ENCODE assay signal across 8 mouse cellular contexts in genomic region chr11:98358161-98359083, GRCm38 (mm10). TPM values are rescaled to one million over a fixed set of nuclear protein-coding genes. Genes with fewer than 3 reads are reported as not detected.
DNase-seq lines count a peak whose midpoint lies in the region; ATAC-seq and TF ChIP-seq lines count a peak whose summit lies in the region.

Stard3 (plus strand) TSS chr11:98358368.

- H3K4me2 ChIP-seq in heart, embryonic 12.5 days, result peak within 1 kb of the TSS; percentile 85
- peak within 1 kb of the TSS; percentile 78 for H3K4me2 ChIP-seq in kidney, embryonic 16.5 days (replicated peaks; ENCODE audit: low read depth, low read length)
- H3K4me2 ChIP-seq in liver, embryonic 14.5 days (ENCODE audit: low read depth), result peak within 1 kb of the TSS; percentile 80
- peak within 1 kb of the TSS; percentile 80 for H3K4me2 ChIP-seq in stomach, embryonic 15.5 days

- peak; percentile 96 for DNase-seq in brain, embryonic 14.5 days (ENCODE audit: low read depth)
- peak; percentile 84 to 87 (median 85) for DNase-seq in liver, embryonic 14.5 days (ENCODE audit: low read depth in 3 of 3, low spot score in 3 of 3)
- DNase-seq in neural tube, embryonic 10.5 days (ENCODE audit: extremely low spot score, low spot score), result peak; percentile 91

- ATAC-seq in CD4-positive, CD25-positive, alpha-beta regulatory T cell, adult 4 months, result peak; percentile 81
- ATAC-seq in erythroblast, adult 5-6 weeks (replicated peaks; ENCODE audit: low FRiP score, poor library complexity, severe bottlenecking), result peak; percentile 84
- peak; percentile 88 for ATAC-seq in heart, embryonic 12.5 days (ENCODE audit: insufficient number of reproducible peaks, low FRiP score)
- ATAC-seq in kidney, embryonic 16.5 days (ENCODE audit: low FRiP score, low TSS enrichment), result peak; percentile 87
- peak; percentile 87 for ATAC-seq in liver, embryonic 14.5 days (ENCODE audit: insufficient read depth)
- ATAC-seq in stomach, embryonic 15.5 days (ENCODE audit: insufficient read depth, low FRiP score, low read depth), result peak; percentile 76

- H3K9ac ChIP-seq in heart, embryonic 12.5 days, result peak within 1 kb of the TSS; percentile 83
- H3K9ac ChIP-seq in kidney, embryonic 16.5 days (replicated peaks; ENCODE audit: low read length), result peak within 1 kb of the TSS; percentile 79
- H3K9ac ChIP-seq in liver, embryonic 14.5 days (replicated peaks), result peak within 1 kb of the TSS; percentile 89
- H3K9ac ChIP-seq in stomach, embryonic 15.5 days, result peak within 1 kb of the TSS; percentile 82

- peaks cover 18% of the 10 kb centered on the region for H3K27me3 ChIP-seq in heart, embryonic 12.5 days (replicated peaks)
- no peaks in the 10 kb centered on the region for H3K27me3 ChIP-seq in kidney, embryonic 16.5 days (ENCODE audit: insufficient read depth, low read length)
- peaks cover 4% of the 10 kb centered on the region for H3K27me3 ChIP-seq in liver, embryonic 14.5 days (ENCODE audit: control insufficient read depth, insufficient read depth, low read length)
- H3K27me3 ChIP-seq in stomach, embryonic 15.5 days (replicated peaks), result no peaks in the 10 kb centered on the region

- H3K4me1 ChIP-seq in heart, embryonic 12.5 days (replicated peaks), result peaks cover 66% of the 10 kb centered on the region
- peaks cover 59% of the 10 kb centered on the region for H3K4me1 ChIP-seq in kidney, embryonic 16.5 days (ENCODE audit: insufficient read depth, low read length)
- H3K4me1 ChIP-seq in liver, embryonic 14.5 days (replicated peaks; ENCODE audit: control insufficient read depth in 2 of 2, insufficient read depth in 2 of 2, low read length in 1 of 2), result peaks cover 9 to 19% of the 10 kb centered on the region in 2 experiments
- peaks cover 55% of the 10 kb centered on the region for H3K4me1 ChIP-seq in stomach, embryonic 15.5 days

- peak within 1 kb of the TSS; percentile 94 for H3K27ac ChIP-seq in heart, embryonic 12.5 days (ENCODE audit: poor library complexity, severe bottlenecking)
- H3K27ac ChIP-seq in kidney, embryonic 16.5 days (ENCODE audit: low read length), result peak within 1 kb of the TSS; percentile 91
- H3K27ac ChIP-seq in liver, embryonic 14.5 days, result peak within 1 kb of the TSS; percentile 41
- peak within 1 kb of the TSS; percentile 94 for H3K27ac ChIP-seq in stomach, embryonic 15.5 days

- TF ChIP-seq CTCF in brain, embryonic 14.5 days (IDR thresholded peaks at IDR 0.05; ENCODE audit: borderline replicate concordance, extremely low read depth, insufficient read depth, insufficient read length), result no peak
- TF ChIP-seq CTCF in liver, embryonic 14.5 days (IDR thresholded peaks at IDR 0.05; ENCODE audit: low read depth), result no peak

- no peaks in the 10 kb centered on the region for H3K9me3 ChIP-seq in heart, embryonic 12.5 days (replicated peaks)
- no peaks in the 10 kb centered on the region for H3K9me3 ChIP-seq in kidney, embryonic 16.5 days (ENCODE audit: low read length)
- no peaks in the 10 kb centered on the region for H3K9me3 ChIP-seq in liver, embryonic 14.5 days (ENCODE audit: control insufficient read depth, low read length)
- H3K9me3 ChIP-seq in stomach, embryonic 15.5 days, result no peaks in the 10 kb centered on the region

- 0 out of 2 replicates have a peak, but pooled peaks have one; percentile 22 for TF ChIP-seq POLR2A in brain, embryonic 14.5 days (IDR thresholded peaks at IDR 0.05; ENCODE audit: borderline replicate concordance, extremely low read depth, insufficient read depth, insufficient read length, poor library complexity, severe bottlenecking)

- whole genome bisulfite sequencing in heart, embryonic 12.5 days, result under 1% methylated on average over 60 of the region's 60 CpGs
- under 1% methylated on average over 60 of the region's 60 CpGs for WGBS in kidney, embryonic 16.5 days
- 0% methylated on average over 59 of the region's 60 CpGs for WGBS in liver, embryonic 14.5 days (ENCODE audit: insufficient replicate concordance)
- WGBS in stomach, embryonic 15.5 days, result under 1% methylated on average over 60 of the region's 60 CpGs

- TF ChIP-seq EP300 in liver, embryonic 14.5 days (IDR thresholded peaks at IDR 0.05; ENCODE audit: low read depth), result no peak

- peak within 1 kb of the TSS; percentile 86 for H3K4me3 ChIP-seq in heart, embryonic 12.5 days
- H3K4me3 ChIP-seq in kidney, embryonic 16.5 days (ENCODE audit: low read length), result peak within 1 kb of the TSS; percentile 80
- peak within 1 kb of the TSS; percentile 89 to 90 for H3K4me3 ChIP-seq in liver, embryonic 14.5 days (ENCODE audit: insufficient read depth in 1 of 2, low read depth in 2 of 2, low read length in 2 of 2)
- H3K4me3 ChIP-seq in stomach, embryonic 15.5 days (replicated peaks), result peak within 1 kb of the TSS; percentile 82

- H3K36me3 ChIP-seq in heart, embryonic 12.5 days, result no peaks in the 10 kb centered on the region; the same call in 1 of the 2 replicates
- no peaks in the 10 kb centered on the region for H3K36me3 ChIP-seq in kidney, embryonic 16.5 days (ENCODE audit: insufficient read depth, low read length)
- H3K36me3 ChIP-seq in liver, embryonic 14.5 days (replicated peaks; ENCODE audit: control insufficient read depth, insufficient read depth, low read depth), result no peaks in the 10 kb centered on the region
- no peaks in the 10 kb centered on the region for H3K36me3 ChIP-seq in stomach, embryonic 15.5 days

RNA-seq across cellular contexts. Expression of gene Stard3, which starts in this region (rescaled TPM):
- polyA plus RNA-seq in CD4-positive, CD25-positive, alpha-beta regulatory T cell, adult 4 months (2017; shearing (Covaris generic)), result 10 to 100 TPM; 41.2 to 63.9 TPM
- 66.1 and 124 TPM in 2 replicates for polyA plus RNA-seq in brain, embryonic 14.5 days (2012; rRNA removed)
- total RNA-seq in erythroblast, adult 5-6 weeks (2015; ENCODE audit: low replicate concordance), result 8.5 and 9.2 TPM in 2 replicates
- total RNA-seq in erythroblast, adult 5-6 weeks (2017; ENCODE audit: low replicate concordance), result 2.8 and 6.0 TPM in 2 replicates
- 45.2 and 47.6 TPM in 2 replicates for polyA plus RNA-seq in heart, embryonic 12.5 days (2016; fragmentation: Nextera tagmentation; extraction: Ambion mirVana)
- 62.0 and 62.4 TPM in 2 replicates for polyA plus RNA-seq in kidney, embryonic 16.5 days (2015; fragmentation: Nextera tagmentation; extraction: Ambion mirVana)
- polyA plus RNA-seq in liver, embryonic 14.5 days (2012; rRNA removed), result 15.7 and 16.8 TPM in 2 replicates
- 11.6 and 11.9 TPM in 2 replicates for polyA plus RNA-seq in liver, embryonic 14.5 days (2014; fragmentation: Nextera tagmentation; extraction: Ambion mirVana)
- 41.1 and 46.4 TPM in 2 replicates for polyA plus RNA-seq in stomach, embryonic 15.5 days (2015; fragmentation: Nextera tagmentation; extraction: Ambion mirVana)

Comparison
In these comparisons a context has a peak if more than half of its experiments do, and no peak if none do; other contexts are left out.
1. Peak in every context shown above with its lines: DNase-seq, ATAC-seq, H3K4me3 ChIP-seq and H3K27ac ChIP-seq.
2. H3K27ac ChIP-seq: peak in every context shown above with its lines; median percentile 94 in heart, embryonic 12.5 days; 94 in stomach, embryonic 15.5 days; 91 in kidney, embryonic 16.5 days; 41 in liver, embryonic 14.5 days.